Mouse (Mus musculus): ENCODE measurements at regions not wholly inside any gene's neighbourhood (a gene's known extent, or its start where the extent isn't known, plus 50 kb on each side); places are given as distances from the start of the nearest gene placed in this dataset.

DNA sequence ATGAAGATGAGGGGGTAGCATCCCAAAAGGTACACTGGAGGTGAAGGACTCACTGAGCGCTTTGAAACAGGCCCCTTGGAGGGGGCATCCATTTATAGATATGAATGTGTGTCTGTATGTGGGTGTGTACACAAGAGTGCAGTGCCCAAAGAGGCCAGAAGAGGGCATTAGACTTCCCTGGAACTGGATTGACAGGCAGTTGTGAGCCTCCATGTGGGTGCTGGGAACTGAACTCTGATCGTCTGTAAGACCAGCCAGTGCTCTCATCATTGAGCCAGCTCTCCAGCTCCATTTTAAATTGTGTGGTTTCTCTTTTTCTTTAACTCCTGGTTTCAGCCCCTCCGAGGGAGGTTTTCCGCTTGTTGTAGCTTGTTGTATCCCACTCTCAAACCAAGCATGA lies 67.6 kb upstream of the 1700021F07Rik start:
- peak; percentile 51 for DNase-seq (ENCODE audit: low read depth, low spot score)

DNA sequence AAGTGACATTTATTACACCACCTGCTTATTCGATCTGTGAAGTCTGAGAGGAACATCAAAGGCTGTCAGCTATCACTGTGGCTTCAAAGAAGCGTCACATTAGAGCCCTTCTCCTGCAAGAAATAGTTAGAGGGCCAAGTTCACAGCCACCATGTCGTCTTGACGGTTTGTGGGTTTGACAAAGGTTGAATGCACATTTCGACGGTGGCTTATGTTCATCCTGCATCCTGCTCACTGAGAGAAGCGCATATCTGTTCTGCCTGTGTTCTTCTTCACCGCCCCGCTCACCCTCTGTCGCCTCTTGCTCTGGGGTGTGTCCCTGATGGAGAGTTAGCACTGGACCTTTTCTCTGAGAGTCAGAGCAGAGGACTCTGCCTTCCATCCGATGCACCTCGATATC lies 67.2 kb upstream of the 1700021F07Rik start:
- no peak for DNase-seq (ENCODE audit: low read depth, low spot score)

DNA sequence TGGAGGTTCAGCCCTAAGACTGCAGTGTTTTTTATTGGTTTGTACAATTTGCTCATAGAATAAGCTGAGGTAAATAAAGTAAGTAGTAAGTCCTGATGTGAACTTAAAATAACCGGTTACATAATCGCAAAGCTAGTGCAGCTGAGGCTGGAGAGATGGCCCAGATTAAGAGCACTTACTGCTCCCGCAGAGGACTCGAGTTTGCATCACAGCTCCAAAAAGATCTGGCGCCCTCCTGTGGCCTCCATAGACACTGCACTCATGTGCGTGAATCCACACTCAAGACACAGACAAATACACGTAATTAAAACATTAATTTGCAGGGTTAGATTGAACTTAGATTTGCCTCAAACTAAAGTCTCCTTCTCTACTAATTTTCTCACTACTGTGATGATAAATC lies 66.3 kb upstream of the 1700021F07Rik start:
- DNase-seq (ENCODE audit: low read depth, low spot score), result peak; percentile 59

DNA sequence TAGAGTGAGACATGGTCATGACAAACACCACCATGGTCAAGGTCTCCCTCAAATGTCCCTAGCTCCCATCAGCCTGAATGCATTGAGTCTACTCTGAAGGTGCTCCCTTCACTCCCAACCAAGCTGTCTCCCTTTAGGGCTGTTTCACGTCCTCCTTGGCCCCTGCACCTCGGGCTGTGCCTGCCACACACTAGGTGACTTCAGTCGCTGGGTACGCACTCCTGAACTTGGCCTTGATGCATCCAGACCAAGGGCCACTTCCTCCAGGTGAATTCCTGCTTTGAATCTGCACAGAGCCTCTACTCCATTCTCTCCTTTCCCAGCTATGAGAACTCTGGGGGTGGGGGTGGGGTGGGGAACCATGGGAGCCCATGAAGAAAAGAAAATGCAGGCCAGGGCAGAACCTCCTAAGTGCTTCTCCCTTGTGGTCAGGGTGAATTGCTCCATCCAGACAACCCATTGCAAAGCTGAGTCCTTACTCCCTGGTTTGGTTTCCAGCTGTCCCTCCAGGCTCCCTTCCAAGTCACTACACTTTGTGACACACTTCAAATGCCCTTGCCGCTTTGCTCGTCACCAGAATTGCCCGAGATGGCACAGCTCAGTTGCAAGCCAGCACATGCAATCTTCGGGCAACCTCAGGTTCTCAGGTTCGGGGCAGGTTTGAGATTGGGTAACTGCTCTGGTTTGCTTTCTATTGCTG lies 65.3 kb upstream of the 1700021F07Rik start:
- no peak for DNase-seq (ENCODE audit: low read depth, low spot score)

DNA sequence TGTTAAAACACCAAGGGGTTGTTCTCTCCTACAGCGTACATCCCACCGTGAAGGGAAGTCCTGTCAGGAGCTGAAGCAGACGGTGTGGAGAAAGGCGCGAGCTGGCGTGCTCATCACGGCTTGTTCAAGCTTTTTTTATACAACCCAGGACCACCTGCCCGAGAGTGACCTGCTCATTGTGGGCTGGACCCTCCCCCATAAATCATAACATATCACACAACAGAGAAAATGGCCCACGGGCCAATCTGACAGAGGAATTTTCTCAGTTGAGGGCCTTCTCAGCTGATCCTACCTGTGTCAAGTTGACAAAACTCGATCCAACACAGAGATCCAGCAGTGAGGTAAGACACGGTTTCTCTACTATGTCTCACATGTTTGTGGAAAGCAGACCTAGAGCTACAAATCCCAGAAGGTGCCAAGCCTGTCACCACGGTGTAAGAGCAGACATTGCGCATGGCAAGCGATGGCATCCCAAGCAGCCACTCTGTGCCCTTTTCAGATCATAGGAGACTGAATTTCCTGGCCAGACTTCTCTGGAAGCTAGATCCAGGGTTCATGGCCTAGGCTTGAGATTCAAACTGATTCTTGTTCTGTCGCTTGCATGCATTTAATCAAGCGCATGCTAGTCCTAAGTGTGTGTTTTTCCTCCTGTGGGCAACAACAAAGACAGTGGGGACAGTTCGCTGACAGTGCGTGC lies 64.6 kb upstream of the 1700021F07Rik start:
- DNase-seq (ENCODE audit: low read depth, low spot score), result no peak

DNA sequence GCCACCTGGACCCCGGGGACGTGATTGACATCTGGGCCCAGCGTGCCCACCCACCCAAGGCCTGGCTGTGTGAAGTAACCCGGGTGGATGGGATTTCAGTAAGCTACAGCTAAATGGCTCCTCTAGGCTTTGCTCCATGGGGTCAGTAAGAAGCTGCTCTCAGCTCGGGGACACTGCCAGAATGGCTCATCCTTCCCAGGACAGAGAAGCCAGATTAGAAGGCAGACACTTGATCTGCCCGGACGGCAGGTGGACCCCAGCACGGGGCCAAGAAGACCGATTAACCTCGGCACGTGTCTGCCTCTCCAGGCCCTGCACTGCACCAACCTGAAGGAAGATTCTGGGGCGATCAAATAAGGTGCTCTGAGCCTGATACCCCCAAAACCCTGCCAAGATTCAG lies 63.5 kb upstream of the 1700021F07Rik start:
- no peak for DNase-seq (ENCODE audit: low read depth, low spot score)

DNA sequence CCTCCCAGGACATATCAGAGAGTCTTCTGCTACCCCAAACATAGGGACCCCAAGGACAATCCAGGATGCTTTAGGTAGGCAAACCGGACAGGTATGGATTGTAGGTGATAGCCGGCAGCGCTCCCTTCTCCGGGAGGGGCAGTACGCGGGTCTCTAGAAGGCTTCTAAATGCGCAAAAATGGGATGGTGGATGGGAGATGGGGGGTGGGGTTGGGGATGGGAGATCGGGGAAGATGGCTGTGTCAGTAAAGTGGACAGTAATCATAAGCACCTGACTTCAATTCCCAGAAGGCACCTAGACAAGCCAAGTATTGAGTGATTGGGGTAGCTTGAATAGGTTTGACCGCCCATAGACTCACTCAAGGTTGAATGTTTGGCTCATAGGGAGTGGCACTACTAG lies 59.1 kb upstream of the 1700021F07Rik start:
- DNase-seq (ENCODE audit: low read depth, low spot score), result no peak

DNA sequence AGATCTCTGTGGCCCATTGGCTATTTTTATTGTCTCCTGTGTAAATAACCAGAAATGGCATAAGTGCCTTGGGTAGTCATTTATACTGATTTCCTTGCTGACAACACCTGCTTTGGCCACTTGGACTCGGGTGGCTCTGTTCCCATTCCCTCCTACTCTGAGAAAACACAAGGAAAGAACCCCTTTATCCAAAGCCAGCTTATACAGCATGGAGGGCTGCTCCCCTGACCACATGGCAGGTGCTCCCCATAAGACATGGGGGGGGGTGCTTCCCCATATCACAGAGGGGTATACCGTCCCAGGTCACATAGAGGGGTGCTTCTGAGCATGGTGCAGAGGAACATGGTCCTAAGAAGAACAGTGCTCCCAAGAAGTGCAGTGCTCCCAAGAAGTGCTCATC lies 57.8 kb upstream of the 1700021F07Rik start:
- no peak for DNase-seq (ENCODE audit: low read depth, low spot score)

DNA sequence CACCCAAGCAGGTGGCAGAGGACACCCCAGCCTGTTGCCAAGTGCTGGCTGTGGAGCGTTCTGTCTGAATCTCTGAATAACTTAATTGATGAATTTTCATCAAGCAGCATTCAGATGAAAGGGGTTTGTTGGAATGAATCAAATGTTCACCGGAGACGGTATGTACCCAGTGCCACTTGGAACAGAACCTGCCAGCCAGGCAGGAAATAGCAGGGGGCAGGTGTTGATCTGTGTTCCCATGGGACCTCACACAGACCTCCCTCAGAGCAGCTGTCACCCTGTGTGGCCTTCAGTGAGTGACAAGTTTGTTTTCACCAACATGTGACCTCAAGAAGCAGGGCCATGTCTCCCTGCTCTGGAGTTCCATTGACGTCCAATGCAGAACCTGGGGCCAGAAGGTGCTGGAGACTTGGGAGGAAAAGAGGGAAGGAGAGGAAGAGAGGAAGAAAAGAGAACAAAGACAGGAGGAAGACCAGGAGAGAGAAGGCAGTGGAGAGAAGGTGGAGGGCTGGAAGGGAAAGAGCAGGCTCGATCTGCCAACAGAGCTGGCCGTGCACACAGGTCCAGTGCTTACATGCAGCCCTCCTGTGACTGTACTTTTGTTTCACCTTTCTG lies 57.3 kb upstream of the 1700021F07Rik start:
- no peak for DNase-seq (ENCODE audit: low read depth, low spot score)

DNA sequence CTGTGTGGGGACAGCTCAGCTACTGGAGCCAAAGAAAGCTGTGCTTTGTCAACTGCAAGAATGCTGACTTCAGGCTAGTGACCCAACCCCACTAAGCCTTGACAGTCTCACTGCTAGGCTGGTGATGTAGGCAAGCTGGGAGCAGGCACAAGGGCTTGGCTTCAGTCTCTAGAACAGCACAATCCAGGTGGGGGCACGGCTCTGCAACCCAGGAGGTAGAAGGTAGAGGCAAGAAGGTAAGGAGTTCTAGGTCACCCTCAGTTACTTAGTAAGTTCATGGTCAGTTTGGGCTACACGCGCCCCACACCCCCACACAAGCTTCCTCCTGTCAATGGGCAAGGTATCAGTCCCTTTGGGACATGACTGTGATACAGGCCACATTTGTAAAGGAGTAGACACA lies 54.2 kb upstream of the 1700021F07Rik start:
- DNase-seq (ENCODE audit: low read depth, low spot score), result no peak

DNA sequence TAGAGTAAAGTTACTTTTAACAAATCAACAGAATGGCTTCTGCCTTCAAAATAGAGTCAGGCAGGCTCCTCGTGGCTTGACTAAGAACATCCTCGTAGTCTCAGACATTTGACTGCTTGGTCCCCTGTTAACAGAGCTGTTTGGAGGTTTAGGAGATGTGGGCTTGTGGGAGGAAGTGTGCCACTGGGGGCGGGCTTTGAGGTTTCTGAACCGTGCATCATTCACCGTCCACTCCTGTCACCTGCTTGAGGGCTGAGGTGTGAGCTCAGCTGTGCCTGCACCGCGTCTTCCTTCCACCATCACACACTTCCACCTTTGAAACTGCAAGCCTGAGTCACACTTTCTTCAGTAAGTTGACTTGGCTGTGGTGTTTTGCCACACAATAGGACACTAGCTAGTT lies 52.6 kb upstream of the 1700021F07Rik start:
- DNase-seq (ENCODE audit: low read depth, low spot score), result no peak
